Mouse (Mus musculus) bone marrow, adult 2 months (tissue): ENCODE results near the gene Il2ra.

ENCODE experiments used
- CTCF ChIP-seq: fragments of 200-500 bp; IDR thresholded peaks from 2 replicates; pipeline ENCODE4 v1.5.1; 2011; ENCODE audit warnings: low read length, control low read depth; ENCODE audit not compliant: control insufficient read depth, insufficient read depth
- POLR2A ChIP-seq: fragments of 200-500 bp; IDR thresholded peaks from 2 replicates; pipeline ENCODE4 v1.6.1; 2011; ENCODE audit warnings: low read depth, mild to moderate bottlenecking, control low read depth, low read length, borderline replicate concordance; ENCODE audit not compliant: control insufficient read depth

DNA sequence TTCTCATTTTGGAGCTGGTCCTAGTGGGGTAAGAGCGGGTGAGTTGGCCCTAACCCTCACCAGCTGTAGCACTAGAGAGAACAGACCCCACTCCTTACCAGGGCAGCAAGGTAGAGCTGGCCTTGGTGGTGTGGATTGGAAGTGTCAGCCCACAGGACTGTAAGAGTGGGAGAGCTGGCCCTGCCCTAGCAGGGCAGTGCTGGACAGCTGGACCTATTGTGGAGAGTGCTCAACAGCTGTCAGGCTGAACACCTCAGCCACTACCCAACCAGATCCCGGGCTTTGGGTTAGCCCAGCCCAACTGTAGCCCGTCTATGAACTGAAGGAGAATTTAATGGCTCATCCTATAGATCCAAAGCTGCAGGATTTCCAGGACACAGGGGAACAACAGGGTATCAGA lies 96.2 kb downstream of the Il2ra start:
- no peak for TF ChIP-seq CTCF
- TF ChIP-seq POLR2A, result no peak
